Mouse (Mus musculus): ENCODE data around the gene Mettl2.
"Not testable (repeated sequence)": the region's sequence is repeated elsewhere in the genome, so short reads cannot be mapped to it uniquely, and the experiment has no call there.

Mettl2 gene

GRCm38 (mm10) chr11:105125735-105126519 is at the start of gene Mettl2:
Gene Mettl2, plus strand, starts transcription at chr11:105126425.
- DNase-seq (ENCODE audit: inconsistent age in 2 of 2, low spot score in 1 of 2): peak; percentile 85 to 92

- not testable (repeated sequence) for DNase-seq (ENCODE audit: inconsistent age in 2 of 2, low spot score in 1 of 2)
Measured at GRCm38 (mm10) chr11:105112448-105112847, 13.8 kb upstream of the Mettl2 start.

GRCm38 (mm10) chr11:105117814-105118213 is 8.4 kb upstream of the Mettl2 start:
- no peak for DNase-seq (ENCODE audit: inconsistent age in 2 of 2, low spot score in 1 of 2)

GRCm38 (mm10) chr11:105120551-105121061 is 5.6 kb upstream of the Mettl2 start:
- DNase-seq (ENCODE audit: inconsistent age in 2 of 2, low spot score in 1 of 2): no peak

- DNase-seq (ENCODE audit: inconsistent age in 2 of 2, low spot score in 1 of 2): not testable (repeated sequence)
Measured at GRCm38 (mm10) chr11:105121792-105122191, 4.4 kb upstream of the Mettl2 start.

- DNase-seq (ENCODE audit: inconsistent age in 2 of 2, low spot score in 1 of 2): peak; percentile 35 to 78
Measured at GRCm38 (mm10) chr11:105123986-105124385, 2.2 kb upstream of the Mettl2 start.

- DNase-seq (ENCODE audit: inconsistent age in 2 of 2, low spot score in 1 of 2): no peak
Measured at GRCm38 (mm10) chr11:105126520-105127029, 350 bp downstream of the Mettl2 start.

GRCm38 (mm10) chr11:105135692-105136091 is 9.5 kb downstream of the Mettl2 start:
- DNase-seq (ENCODE audit: inconsistent age in 2 of 2, low spot score in 1 of 2): no peak

GRCm38 (mm10) chr11:105137255-105137654 is 11.0 kb downstream of the Mettl2 start:
- DNase-seq (ENCODE audit: inconsistent age in 2 of 2, low spot score in 1 of 2): not testable (repeated sequence)

GRCm38 (mm10) chr11:105140512-105140911 is 14.3 kb downstream of the Mettl2 start:
- DNase-seq (ENCODE audit: inconsistent age in 2 of 2, low spot score in 1 of 2): not testable (repeated sequence)

GRCm38 (mm10) chr11:105141115-105141514 is 14.9 kb downstream of the Mettl2 start:
- no peak for DNase-seq (ENCODE audit: inconsistent age in 2 of 2, low spot score in 1 of 2)

- DNase-seq (ENCODE audit: inconsistent age in 2 of 2, low spot score in 1 of 2): no peak
Measured at GRCm38 (mm10) chr11:105143564-105143963, 17.3 kb downstream of the Mettl2 start.

GRCm38 (mm10) chr11:105144084-105144483 is 17.9 kb downstream of the Mettl2 start:
- no peak for DNase-seq (ENCODE audit: inconsistent age in 2 of 2, low spot score in 1 of 2)

- DNase-seq (ENCODE audit: inconsistent age in 2 of 2, low spot score in 1 of 2): no peak
Measured at GRCm38 (mm10) chr11:105144508-105145210, 18.4 kb downstream of the Mettl2 start.

- DNase-seq (ENCODE audit: inconsistent age in 2 of 2, low spot score in 1 of 2): no peak
Measured at GRCm38 (mm10) chr11:105145211-105145610, 19.0 kb downstream of the Mettl2 start.

GRCm38 (mm10) chr11:105146593-105146992 is 20.4 kb downstream of the Mettl2 start, which contains the start of gene Gm10842:
Gene Gm10842, plus strand, starts transcription at chr11:105146893.
- no peak for DNase-seq (ENCODE audit: inconsistent age in 2 of 2, low spot score in 1 of 2)

- DNase-seq (ENCODE audit: inconsistent age in 2 of 2, low spot score in 1 of 2): no peak
Measured at GRCm38 (mm10) chr11:105149353-105149752, 23.1 kb downstream of the Mettl2 start.

GRCm38 (mm10) chr11:105149766-105150165 is 23.5 kb downstream of the Mettl2 start:
- DNase-seq (ENCODE audit: inconsistent age in 2 of 2, low spot score in 1 of 2): no peak

- DNase-seq (ENCODE audit: inconsistent age in 2 of 2, low spot score in 1 of 2): no peak
Measured at GRCm38 (mm10) chr11:105150691-105151090, 24.5 kb downstream of the Mettl2 start.

GRCm38 (mm10) chr11:105151226-105152016 is 25.2 kb downstream of the Mettl2 start:
- DNase-seq (ENCODE audit: inconsistent age in 2 of 2, low spot score in 1 of 2): no peak

GRCm38 (mm10) chr11:105152017-105152300 is 25.7 kb downstream of the Mettl2 start:
- DNase-seq (ENCODE audit: inconsistent age in 2 of 2, low spot score in 1 of 2): no peak
